Mouse (Mus musculus) cortical plate, adult 2 months (tissue): ENCODE measurements around the gene Tubd1.

Experiments
- CTCF ChIP-seq: fragments of 200-500 bp; IDR thresholded peaks from 2 replicates; pipeline ENCODE4 v1.5.1; 2011; ENCODE audit warnings: mild to moderate bottlenecking, control low read depth, low read length; ENCODE audit not compliant: insufficient read depth; ENCODE audit errors: extremely low read depth
- POLR2A ChIP-seq: fragments of 200-500 bp; IDR thresholded peaks from 2 replicates; pipeline ENCODE4 v1.6.1; 2011; ENCODE audit warnings: mild to moderate bottlenecking, low read length, control low read depth; ENCODE audit not compliant: insufficient read depth; ENCODE audit errors: extremely low read depth

DNA sequence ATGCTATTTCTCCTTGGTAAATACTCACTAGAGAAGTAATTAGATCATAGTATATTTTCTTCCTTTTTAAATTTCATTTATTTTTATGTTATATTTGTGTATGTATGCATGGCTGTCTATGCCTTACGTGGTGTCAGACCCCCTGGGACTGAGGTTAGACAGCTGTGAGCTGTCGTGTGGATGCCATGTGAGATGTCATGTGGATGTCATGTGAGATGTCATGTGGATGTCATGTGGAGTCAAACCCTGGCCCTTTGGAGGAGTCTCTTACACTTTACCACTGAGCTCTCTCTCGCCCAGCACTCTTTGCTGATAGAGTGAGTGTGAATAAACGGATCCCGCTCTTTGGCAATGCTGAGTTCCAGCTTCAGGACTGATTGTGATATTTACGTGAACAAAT, 8.7 kb downstream of the Tubd1 start:
- no peak for TF ChIP-seq CTCF
- no peak for TF ChIP-seq POLR2A
